Mouse (Mus musculus): ENCODE results near the gene Gm17268. TPM values are rescaled to one million over a fixed set of nuclear protein-coding genes. Genes with fewer than 3 reads are reported as not detected.

The Gm17268 gene
- polyA plus RNA-seq, 1 experiment from 2014 or later, result not detected

GRCm38 (mm10) chr11:82066953-82067571 is 28.7 kb upstream of the Gm17268 start:
- no peak for DNase-seq (ENCODE audit: low spot score)
- no peak overlapping the region for H3K4me3 ChIP-seq (ENCODE audit: low read depth, low read length)

GRCm38 (mm10) chr11:82063454-82063853 is 25.1 kb upstream of the Gm17268 start:
- H3K4me2 ChIP-seq, result no peak overlapping the region
- no peaks in the 10 kb centered on the region for H3K36me3 ChIP-seq (ENCODE audit: control insufficient read depth, insufficient read depth, low read length)
- no peaks in the 10 kb centered on the region for H3K9me3 ChIP-seq (ENCODE audit: control insufficient read depth, low read length)
- ATAC-seq (replicated peaks; ENCODE audit: low FRiP score) (no peak), DNase-seq (ENCODE audit: low spot score) (no peak)
- no peaks in the 10 kb centered on the region for H3K4me1 ChIP-seq (replicated peaks; ENCODE audit: control insufficient read depth, insufficient read depth, low read length)
- H3K27ac ChIP-seq (ENCODE audit: low read depth, low read length), result no peak overlapping the region
- no peak overlapping the region for H3K4me3 ChIP-seq (ENCODE audit: low read depth, low read length)
- H3K9ac ChIP-seq (ENCODE audit: low read depth, low read length), result no peak overlapping the region
- H3K27me3 ChIP-seq (replicated peaks; ENCODE audit: control insufficient read depth, insufficient read depth, low read length), result no peaks in the 10 kb centered on the region
- 74% methylated on average over 2 of the region's 2 CpGs for WGBS

More at GRCm38 (mm10) chr11:82066953-82067571, 28.7 kb upstream of the Gm17268 start:
- ATAC-seq (replicated peaks; ENCODE audit: low FRiP score), result no peak
- Histone ChIP-seq H3K27me3 (replicated peaks; ENCODE audit: control insufficient read depth, insufficient read depth, low read length) (no peaks in the 10 kb centered on the region), H3K9ac (ENCODE audit: low read depth, low read length) (no peak overlapping the region), H3K27ac (ENCODE audit: low read depth, low read length) (no peak overlapping the region), H3K4me1 (replicated peaks; ENCODE audit: control insufficient read depth, insufficient read depth, low read length) (no peaks in the 10 kb centered on the region), H3K4me2 (no peak overlapping the region), H3K36me3 (ENCODE audit: control insufficient read depth, insufficient read depth, low read length) (no peaks in the 10 kb centered on the region), H3K9me3 (ENCODE audit: control insufficient read depth, low read length) (no peaks in the 10 kb centered on the region)
- 79% methylated on average over 7 of the region's 7 CpGs for WGBS

GRCm38 (mm10) chr11:82062226-82062625 is 23.9 kb upstream of the Gm17268 start:
- Histone ChIP-seq H3K27me3 (replicated peaks; ENCODE audit: control insufficient read depth, insufficient read depth, low read length) (no peaks in the 10 kb centered on the region), H3K4me2 (no peak overlapping the region), H3K4me3 (ENCODE audit: low read depth, low read length) (no peak overlapping the region), H3K9me3 (ENCODE audit: control insufficient read depth, low read length) (no peaks in the 10 kb centered on the region), H3K27ac (ENCODE audit: low read depth, low read length) (no peak overlapping the region), H3K4me1 (replicated peaks; ENCODE audit: control insufficient read depth, insufficient read depth, low read length) (no peaks in the 10 kb centered on the region), H3K9ac (ENCODE audit: low read depth, low read length) (no peak overlapping the region), H3K36me3 (ENCODE audit: control insufficient read depth, insufficient read depth, low read length) (no peaks in the 10 kb centered on the region)
- 73% methylated on average over 3 of the region's 3 CpGs for WGBS
- ATAC-seq (replicated peaks; ENCODE audit: low FRiP score) (no peak), DNase-seq (ENCODE audit: low spot score) (no peak)

- Histone ChIP-seq H3K9me3 (ENCODE audit: control insufficient read depth, low read length) (no peaks in the 10 kb centered on the region), H3K4me1 (replicated peaks; ENCODE audit: control insufficient read depth, insufficient read depth, low read length) (no peaks in the 10 kb centered on the region), H3K4me3 (ENCODE audit: low read depth, low read length) (no peak within 1 kb of the TSS), H3K4me2 (no peak within 1 kb of the TSS), H3K36me3 (ENCODE audit: control insufficient read depth, insufficient read depth, low read length) (no peaks in the 10 kb centered on the region), H3K9ac (ENCODE audit: low read depth, low read length) (no peak within 1 kb of the TSS), H3K27ac (ENCODE audit: low read depth, low read length) (no peak within 1 kb of the TSS), H3K27me3 (replicated peaks; ENCODE audit: control insufficient read depth, insufficient read depth, low read length) (no peaks in the 10 kb centered on the region)
- DNase-seq (ENCODE audit: low spot score) (no peak), ATAC-seq (replicated peaks; ENCODE audit: low FRiP score) (no peak)
- WGBS, result 74% methylated on average over 6 of the region's 6 CpGs
Measured at GRCm38 (mm10) chr11:82057646-82058045, 19.3 kb upstream of the Gm17268 start, which contains the start of gene Ccl11. Gene Ccl11 (plus strand): TSS chr11:82057823.

GRCm38 (mm10) chr11:82053849-82054248 is 15.5 kb upstream of the Gm17268 start:
- 81% methylated on average over 7 of the region's 7 CpGs for WGBS
- no peak overlapping the region for H3K27ac ChIP-seq (ENCODE audit: low read depth, low read length)

GRCm38 (mm10) chr11:82047746-82048415 is 9.5 kb upstream of the Gm17268 start:
- Histone ChIP-seq H3K4me1 (replicated peaks; ENCODE audit: control insufficient read depth, insufficient read depth, low read length) (no peaks in the 10 kb centered on the region), H3K27ac (ENCODE audit: low read depth, low read length) (no peak overlapping the region), H3K9me3 (ENCODE audit: control insufficient read depth, low read length) (no peaks in the 10 kb centered on the region), H3K4me2 (no peak overlapping the region), H3K4me3 (ENCODE audit: low read depth, low read length) (no peak overlapping the region), H3K36me3 (ENCODE audit: control insufficient read depth, insufficient read depth, low read length) (no peaks in the 10 kb centered on the region), H3K27me3 (replicated peaks; ENCODE audit: control insufficient read depth, insufficient read depth, low read length) (no peaks in the 10 kb centered on the region), H3K9ac (ENCODE audit: low read depth, low read length) (no peak overlapping the region)
- DNase-seq (ENCODE audit: low spot score) (no peak), ATAC-seq (replicated peaks; ENCODE audit: low FRiP score) (no peak)
- WGBS, result 35% methylated on average over 6 of the region's 6 CpGs

More at GRCm38 (mm10) chr11:82053849-82054248, 15.5 kb upstream of the Gm17268 start:
- DNase-seq (ENCODE audit: low spot score) (no peak), ATAC-seq (replicated peaks; ENCODE audit: low FRiP score) (no peak)
- Histone ChIP-seq H3K4me1 (replicated peaks; ENCODE audit: control insufficient read depth, insufficient read depth, low read length) (no peaks in the 10 kb centered on the region), H3K36me3 (ENCODE audit: control insufficient read depth, insufficient read depth, low read length) (no peaks in the 10 kb centered on the region), H3K4me2 (no peak overlapping the region), H3K9ac (ENCODE audit: low read depth, low read length) (no peak overlapping the region), H3K27me3 (replicated peaks; ENCODE audit: control insufficient read depth, insufficient read depth, low read length) (no peaks in the 10 kb centered on the region), H3K4me3 (ENCODE audit: low read depth, low read length) (no peak overlapping the region), H3K9me3 (ENCODE audit: control insufficient read depth, low read length) (no peaks in the 10 kb centered on the region)

GRCm38 (mm10) chr11:82045471-82045870 is 7.1 kb upstream of the Gm17268 start, which contains the start of gene Ccl7:
Gene Ccl7 (plus strand): TSS chr11:82045712.
- Histone ChIP-seq H3K36me3 (ENCODE audit: control insufficient read depth, insufficient read depth, low read length) (no peaks in the 10 kb centered on the region), H3K27ac (ENCODE audit: low read depth, low read length) (no peak within 1 kb of the TSS), H3K4me1 (replicated peaks; ENCODE audit: control insufficient read depth, insufficient read depth, low read length) (no peaks in the 10 kb centered on the region), H3K9me3 (ENCODE audit: control insufficient read depth, low read length) (no peaks in the 10 kb centered on the region), H3K4me2 (no peak within 1 kb of the TSS), H3K4me3 (ENCODE audit: low read depth, low read length) (no peak within 1 kb of the TSS), H3K9ac (ENCODE audit: low read depth, low read length) (no peak within 1 kb of the TSS), H3K27me3 (replicated peaks; ENCODE audit: control insufficient read depth, insufficient read depth, low read length) (no peaks in the 10 kb centered on the region)
- DNase-seq (ENCODE audit: low spot score), result no peak
- 80% methylated on average over 3 of the region's 3 CpGs for whole genome bisulfite sequencing
- ATAC-seq (replicated peaks; ENCODE audit: low FRiP score), result no peak

- Histone ChIP-seq H3K9ac (ENCODE audit: low read depth, low read length) (no peak overlapping the region), H3K9me3 (ENCODE audit: control insufficient read depth, low read length) (no peaks in the 10 kb centered on the region), H3K4me1 (replicated peaks; ENCODE audit: control insufficient read depth, insufficient read depth, low read length) (no peaks in the 10 kb centered on the region), H3K4me2 (no peak overlapping the region), H3K36me3 (ENCODE audit: control insufficient read depth, insufficient read depth, low read length) (no peaks in the 10 kb centered on the region), H3K27me3 (replicated peaks; ENCODE audit: control insufficient read depth, insufficient read depth, low read length) (no peaks in the 10 kb centered on the region), H3K27ac (ENCODE audit: low read depth, low read length) (no peak overlapping the region), H3K4me3 (ENCODE audit: low read depth, low read length) (no peak overlapping the region)
- ATAC-seq (replicated peaks; ENCODE audit: low FRiP score) (no peak), DNase-seq (ENCODE audit: low spot score) (no peak)
- WGBS, result 79% methylated on average over 4 of the region's 4 CpGs
Measured at GRCm38 (mm10) chr11:82041671-82042080, 3.3 kb upstream of the Gm17268 start.

Measured in liver, embryonic 11.5 days (tissue).